Mouse (Mus musculus) thymus, postnatal 36 days (tissue): ENCODE measurements around the gene Zfyve16.

ENCODE experiments used
- DNase-seq, 2 experiments: peaks; one replicate each; pipeline ENCODE4 v3.0.0; 2022; ENCODE audit warnings: mixed read lengths in 2 of 2

Zfyve16 gene

DNA sequence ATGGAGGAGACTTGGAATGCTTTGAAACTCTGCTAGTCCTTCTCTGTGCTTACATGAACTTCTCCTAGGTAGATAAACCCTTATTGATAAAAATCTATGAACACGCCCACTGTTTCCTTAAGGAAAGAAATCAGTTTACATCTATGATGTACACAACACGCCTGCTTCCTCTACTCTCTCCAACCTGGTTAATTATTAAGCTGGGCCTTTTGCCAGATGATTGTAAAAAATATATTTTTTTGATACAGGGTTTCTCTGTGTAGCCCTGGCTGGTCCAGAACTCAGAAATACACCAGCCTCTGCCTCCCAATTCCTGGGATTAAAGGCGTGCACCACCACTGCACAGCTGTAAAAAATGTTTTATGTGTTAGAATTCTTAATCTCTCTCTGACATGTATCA is 66.0 kb downstream of the Zfyve16 start:
- DNase-seq = no peak

DNA sequence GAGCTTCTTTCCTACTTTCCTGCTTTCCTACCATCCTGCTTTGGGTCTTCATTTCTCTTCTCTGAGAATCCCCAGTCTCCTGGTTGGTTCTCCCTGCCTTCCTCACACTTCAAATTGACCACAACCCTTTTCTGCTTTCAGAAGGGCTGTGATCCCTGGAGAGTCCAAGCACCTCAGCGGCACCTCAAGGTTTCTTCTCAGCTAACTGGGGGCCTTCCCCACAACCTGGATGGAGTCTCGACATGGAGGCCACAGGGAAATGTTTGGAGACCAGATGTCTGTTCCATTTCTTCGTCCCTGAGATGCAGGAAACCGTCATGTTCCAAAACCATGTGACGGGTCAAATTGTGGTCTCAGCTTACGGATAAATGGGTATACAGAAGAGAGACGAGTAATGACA is 83.8 kb downstream of the Zfyve16 start:
- DNase-seq = no peak

DNA sequence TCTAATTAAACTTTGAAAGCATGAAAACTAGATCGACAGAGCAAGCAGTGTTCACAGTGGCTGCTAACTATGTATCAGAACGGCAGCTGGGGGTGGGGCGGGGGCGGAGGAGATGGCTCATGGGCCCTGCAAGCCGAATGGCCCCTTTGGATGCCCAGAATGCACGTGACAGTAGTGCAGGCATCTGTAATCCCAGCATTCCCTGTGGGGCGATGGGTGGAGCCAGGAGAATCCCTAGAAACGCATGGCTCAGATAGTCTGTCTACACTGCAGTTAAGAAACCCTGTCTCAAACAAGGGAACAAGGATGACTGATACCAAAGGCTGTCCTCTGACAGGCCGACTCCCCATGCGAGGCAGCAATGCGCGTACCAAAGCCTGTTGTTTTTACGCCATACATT is 90.4 kb downstream of the Zfyve16 start:
- no peak for DNase-seq

DNA sequence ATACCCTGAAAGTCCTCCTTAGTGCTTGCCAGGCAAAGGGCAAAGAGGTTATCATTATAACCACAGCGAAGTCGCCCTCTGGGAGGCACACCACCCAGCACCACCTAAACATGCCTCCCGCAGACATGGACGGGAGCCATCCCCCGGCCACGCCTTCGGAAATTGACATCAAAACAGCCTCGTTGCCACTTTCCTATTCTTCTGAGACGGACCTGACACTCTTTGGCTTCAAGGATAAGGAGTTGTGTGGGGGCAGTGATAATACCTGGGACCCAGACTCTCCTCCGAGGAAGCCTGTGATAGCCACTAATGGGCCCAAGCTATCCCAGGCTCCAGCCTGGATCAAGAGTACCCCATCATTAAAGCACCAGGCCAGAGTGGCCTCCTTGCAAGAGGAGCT is 92.0 kb downstream of the Zfyve16 start:
- no peak for DNase-seq
